Comparison of ENCODE assay signal across 12 mouse cellular contexts in genomic region chr13:84565644-84566532, GRCm38 (mm10).
DNase-seq lines count a peak whose midpoint lies in the region; ATAC-seq lines count a peak whose summit lies in the region.
"Had no signal": no experiment of that assay in that cellular context is flagged by ENCODE, and none has a peak within 500 bp of the region (broad histone marks: within the 10 kb centered on the region; RNA-seq: fewer than 3 reads in every experiment).

No protein-coding gene starts in this region.

- peak overlapping the region; percentile 19 for H3K4me2 ChIP-seq in neural tube, embryonic 15.5 days
- H3K4me2 ChIP-seq: heart, embryonic 12.5 days had no signal

- H3K4me1 ChIP-seq in midbrain, embryonic 10.5 days = peaks cover 30% of the 10 kb centered on the region
- H3K4me1 ChIP-seq in neural tube, embryonic 15.5 days = peaks cover 10% of the 10 kb centered on the region
- H3K4me1 ChIP-seq: heart, embryonic 12.5 days had no signal

- peak; percentile 70 for ATAC-seq in cerebellum, adult (ENCODE audit: insufficient number of reproducible peaks, low FRiP score, low TSS enrichment)
- peak; percentile 91 for ATAC-seq in neural tube, embryonic 15.5 days (ENCODE audit: low FRiP score)

- no peak overlapping the region for H3K4me3 ChIP-seq in midbrain, embryonic 10.5 days
- no peak overlapping the region for H3K4me3 ChIP-seq in neural tube, embryonic 15.5 days (replicated peaks)
- H3K4me3 ChIP-seq: heart, embryonic 12.5 days had no signal

- no peaks in the 10 kb centered on the region for H3K36me3 ChIP-seq in midbrain, embryonic 10.5 days
- no peaks in the 10 kb centered on the region for H3K36me3 ChIP-seq in neural tube, embryonic 15.5 days
- H3K36me3 ChIP-seq: heart, embryonic 12.5 days had no signal

- H3K27ac ChIP-seq in midbrain, embryonic 10.5 days (replicated peaks) = peak overlapping the region; percentile 46; the same call in 1 of the 2 replicates
- H3K27ac ChIP-seq in neural tube, embryonic 15.5 days (replicated peaks) = peak overlapping the region; percentile 77

- H3K27me3 ChIP-seq in midbrain, embryonic 10.5 days (ENCODE audit: low read depth, poor library complexity, severe bottlenecking) = no peaks in the 10 kb centered on the region
- H3K27me3 ChIP-seq in neural tube, embryonic 15.5 days (replicated peaks) = no peaks in the 10 kb centered on the region
- H3K27me3 ChIP-seq: heart, embryonic 12.5 days had no signal

- H3K9me3 ChIP-seq in midbrain, embryonic 10.5 days (replicated peaks) = no peaks in the 10 kb centered on the region
- no peaks in the 10 kb centered on the region for H3K9me3 ChIP-seq in neural tube, embryonic 15.5 days (replicated peaks)
- H3K9me3 ChIP-seq: heart, embryonic 12.5 days had no signal

- H3K9ac ChIP-seq in neural tube, embryonic 15.5 days (replicated peaks) = no peak overlapping the region
- H3K9ac ChIP-seq: heart, embryonic 12.5 days had no signal

- DNase-seq in cerebellum, adult 9-11 months = no peak
- DNase-seq in right cerebral cortex, postnatal 4 days = peak; percentile 17
- DNase-seq in right cerebral cortex, adult 18-20 months = no peak
- no peak for DNase-seq in midbrain, embryonic 10.5 days (ENCODE audit: low spot score)
- DNase-seq in MN1 (ENCODE audit: low spot score) = no peak
- no peak for DNase-seq in T-cell, adult 2 months (ENCODE audit: low spot score)
- DNase-seq: liver; lung, postnatal 10 days; thymus, postnatal 25 days had no signal

- 82% methylated on average over 11 of the region's 11 CpGs for WGBS in midbrain, embryonic 10.5 days
- WGBS in neural tube, embryonic 15.5 days = 20% methylated on average over 11 of the region's 11 CpGs
